Mouse (Mus musculus) bone marrow, adult 2 months (tissue): ENCODE measurements at regions not wholly inside any gene's neighbourhood (a gene's known extent, or its start where the extent isn't known, plus 50 kb on each side); places are given as distances from the start of the nearest gene placed in this dataset.

Experiments used
- CTCF ChIP-seq: fragments of 200-500 bp; IDR thresholded peaks from 2 replicates; pipeline ENCODE4 v1.5.1; 2011; ENCODE audit warnings: low read length, control low read depth; ENCODE audit not compliant: control insufficient read depth, insufficient read depth
- POLR2A ChIP-seq: fragments of 200-500 bp; IDR thresholded peaks from 2 replicates; pipeline ENCODE4 v1.6.1; 2011; ENCODE audit warnings: low read depth, mild to moderate bottlenecking, control low read depth, low read length, borderline replicate concordance; ENCODE audit not compliant: control insufficient read depth

GRCm38 (mm10) chr12:9430656-9431055 lies 139.3 kb upstream of the Osr1 start:
- TF ChIP-seq CTCF (no peak), POLR2A (no peak)
